Mouse (Mus musculus) ES-Bruce4 (cell line): ENCODE results near the gene Iffo1. TPM values are rescaled to one million over a fixed set of nuclear protein-coding genes. Genes with fewer than 3 reads are reported as not detected.

Experiments
- H3K27ac ChIP-seq: 2 replicates; pipeline ENCODE4 v1.5.1; 2012; ENCODE audit warnings: low read length, inconsistent platforms; ENCODE audit not compliant: insufficient read depth
- H3K27me3 ChIP-seq: 2 replicates; pipeline ENCODE4 v1.6.1; 2012; ENCODE audit warnings: mild to moderate bottlenecking, low read length, inconsistent platforms; ENCODE audit not compliant: control insufficient read depth, poor library complexity, insufficient read depth, severe bottlenecking
- H3K36me3 ChIP-seq: 2 replicates; pipeline ENCODE4 v1.6.1; 2012; ENCODE audit warnings: inconsistent platforms, mild to moderate bottlenecking, low read length, moderate library complexity; ENCODE audit not compliant: control insufficient read depth, poor library complexity, insufficient read depth, severe bottlenecking
- H3K4me1 ChIP-seq: one replicate; pipeline ENCODE4 v1.8.1; 2011; ENCODE audit warnings: low read length; ENCODE audit not compliant: control insufficient read depth, insufficient read depth
- H3K4me3 ChIP-seq: 2 replicates; pipeline ENCODE4 v1.5.1; 2011; ENCODE audit warnings: low read depth, mild to moderate bottlenecking, low read length
- H3K9ac ChIP-seq: 2 replicates; pipeline ENCODE4 v1.6.1; 2012; ENCODE audit warnings: low read depth, mild to moderate bottlenecking, inconsistent platforms; ENCODE audit not compliant: poor library complexity, severe bottlenecking
- H3K9me3 ChIP-seq: replicated peaks from 2 replicates; pipeline ENCODE4 v1.6.1; 2012; ENCODE audit warnings: mild to moderate bottlenecking, low read length, inconsistent platforms; ENCODE audit not compliant: control insufficient read depth, poor library complexity, insufficient read depth, severe bottlenecking
- CTCF ChIP-seq: IDR thresholded peaks from one replicate; pipeline ENCODE4 v1.8.1; 2011; ENCODE audit warnings: low read depth, low read length
- EP300 ChIP-seq: IDR thresholded peaks from 2 replicates; pipeline ENCODE4 v1.6.1; 2011; ENCODE audit warnings: low read depth, low read length; ENCODE audit not compliant: insufficient read depth
- POLR2A ChIP-seq: IDR thresholded peaks from one replicate; pipeline ENCODE4 v1.8.1; 2011; ENCODE audit warnings: low read length; ENCODE audit not compliant: insufficient read depth
- polyA plus RNA-seq: library from polyadenylated mRNA; stranded (reverse); fragments of >200 nt; gene quantifications from 2 replicates; pipeline ENCODE4 v1.2.4, GENCODE M21; 2011; ENCODE audit warnings: low read depth; ENCODE audit not compliant: missing spikeins, insufficient read depth, insufficient read length

Gene Iffo1
- polyA plus RNA-seq, 1 experiment = 8.3 TPM

- H3K9me3 ChIP-seq = no peaks in the 10 kb centered on the region
- 0 out of 2 replicates have a peak overlapping the region, but pooled peaks have one; percentile 22 for H3K27ac ChIP-seq
- H3K9ac ChIP-seq = peak overlapping the region; percentile 84
- H3K4me1 ChIP-seq = peaks cover 1% of the 10 kb centered on the region
- peaks cover 47% of the 10 kb centered on the region for H3K36me3 ChIP-seq
- TF ChIP-seq POLR2A (no peak), EP300 (no peak), CTCF (no peak)
- no peaks in the 10 kb centered on the region for H3K27me3 ChIP-seq
- peak overlapping the region; percentile 94 for H3K4me3 ChIP-seq
These were observed 12.6 kb upstream of the Iffo1 start for GRCm38 (mm10) chr6:125132470-125132869.

DNA sequence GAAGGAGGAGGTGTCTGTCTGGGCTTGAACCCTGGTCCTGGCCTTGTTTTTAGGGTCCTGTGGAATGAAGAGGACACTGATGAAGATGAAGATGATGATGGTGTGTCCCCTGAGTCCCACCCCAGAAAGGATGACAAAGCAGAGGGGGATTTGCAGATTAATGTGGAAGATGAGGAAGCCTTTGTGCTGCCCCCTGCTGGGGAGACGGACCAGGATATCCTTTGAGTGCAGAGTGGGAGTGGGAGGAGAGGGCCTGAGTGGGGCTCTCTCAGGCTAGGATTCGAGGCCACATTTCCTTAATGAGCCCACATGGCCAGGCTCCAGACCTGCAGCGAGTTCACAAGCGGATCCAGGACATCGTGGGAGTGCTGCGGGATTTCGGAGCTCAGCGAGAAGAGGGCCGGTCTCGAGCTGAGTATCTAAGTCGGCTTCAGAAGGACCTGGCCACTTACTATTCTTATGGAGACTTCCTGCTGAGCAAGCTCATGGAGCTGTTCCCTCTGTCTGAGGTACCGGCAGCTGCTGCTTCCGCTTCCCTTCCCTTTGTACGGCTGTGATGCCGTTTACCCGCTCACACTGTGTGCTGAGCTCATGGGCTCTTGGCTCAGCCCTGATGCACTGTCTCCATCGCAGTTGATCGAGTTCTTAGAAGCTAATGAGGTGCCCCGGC is 7.9 kb upstream of the Iffo1 start:
- H3K27ac ChIP-seq = no peak overlapping the region
- no peaks in the 10 kb centered on the region for H3K9me3 ChIP-seq
- H3K4me1 ChIP-seq = peaks cover 1% of the 10 kb centered on the region
- TF ChIP-seq CTCF = peak; percentile 58
- TF ChIP-seq POLR2A = no peak
- TF ChIP-seq EP300 = no peak
- H3K9ac ChIP-seq = no peak overlapping the region
- H3K27me3 ChIP-seq = no peaks in the 10 kb centered on the region
- H3K36me3 ChIP-seq = peaks cover 84% of the 10 kb centered on the region
- H3K4me3 ChIP-seq = no peak overlapping the region

GRCm38 (mm10) chr6:125139747-125140146 is 5.3 kb upstream of the Iffo1 start:
- no peaks in the 10 kb centered on the region for H3K4me1 ChIP-seq
- H3K36me3 ChIP-seq = peaks cover 74% of the 10 kb centered on the region
- no peaks in the 10 kb centered on the region for H3K27me3 ChIP-seq
- TF ChIP-seq POLR2A (no peak), EP300 (no peak), CTCF (no peak)
- H3K9ac ChIP-seq = no peak overlapping the region
- H3K4me3 ChIP-seq = no peak overlapping the region
- no peaks in the 10 kb centered on the region for H3K9me3 ChIP-seq
- H3K27ac ChIP-seq = no peak overlapping the region

DNA sequence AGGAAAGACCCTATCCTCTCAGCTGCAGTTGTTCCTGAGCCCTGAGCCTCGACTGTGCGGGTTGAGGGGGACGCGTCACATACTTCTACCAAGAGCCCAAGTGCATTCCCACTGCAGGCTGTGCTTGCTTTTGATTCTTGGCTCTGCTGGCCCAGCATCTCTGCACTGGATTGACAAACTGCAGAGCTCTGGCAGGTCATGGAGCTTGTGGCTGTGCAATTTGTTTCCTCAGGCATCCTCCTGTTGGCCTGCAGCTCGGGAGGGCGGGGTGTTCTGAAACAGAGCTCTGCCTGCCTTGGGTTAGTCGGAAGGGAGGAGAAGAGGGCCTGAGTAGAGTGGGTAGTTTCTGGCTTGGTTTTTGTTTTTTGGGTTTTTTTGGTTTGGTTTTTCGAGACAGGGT is 2.6 kb upstream of the Iffo1 start:
- H3K27me3 ChIP-seq = no peaks in the 10 kb centered on the region
- H3K27ac ChIP-seq = no peak overlapping the region
- no peak overlapping the region for H3K4me3 ChIP-seq
- no peak overlapping the region for H3K9ac ChIP-seq
- no peak for TF ChIP-seq EP300
- no peak for TF ChIP-seq CTCF
- TF ChIP-seq POLR2A = no peak
- H3K4me1 ChIP-seq = no peaks in the 10 kb centered on the region
- H3K36me3 ChIP-seq = peaks cover 50% of the 10 kb centered on the region
- H3K9me3 ChIP-seq = no peaks in the 10 kb centered on the region

DNA sequence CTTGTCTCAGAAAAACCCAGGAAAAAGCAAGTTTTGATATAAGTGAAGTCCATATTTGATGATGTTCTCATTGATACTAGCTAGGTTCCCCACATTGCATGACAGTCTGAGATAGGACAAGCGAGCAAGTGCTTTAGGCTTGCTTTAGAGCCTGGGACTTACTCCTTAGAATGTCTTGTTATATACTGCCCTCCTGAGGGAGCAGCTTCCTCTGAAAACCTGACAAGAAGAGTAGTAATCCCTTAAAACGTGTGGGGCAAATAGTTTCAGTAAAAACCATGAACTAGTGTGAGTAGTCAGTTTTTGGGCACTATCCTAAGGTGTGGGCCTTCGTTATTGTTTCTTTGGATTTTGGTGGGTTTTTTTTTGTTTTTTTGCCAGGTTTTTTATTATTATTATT is 1.9 kb upstream of the Iffo1 start:
- Histone ChIP-seq H3K4me1 (no peaks in the 10 kb centered on the region), H3K4me3 (no peak overlapping the region), H3K9ac (no peak overlapping the region), H3K36me3 (peaks cover 46% of the 10 kb centered on the region), H3K27ac (no peak overlapping the region), H3K9me3 (no peaks in the 10 kb centered on the region), H3K27me3 (no peaks in the 10 kb centered on the region)
- TF ChIP-seq POLR2A (no peak), EP300 (no peak), CTCF (no peak)

DNA sequence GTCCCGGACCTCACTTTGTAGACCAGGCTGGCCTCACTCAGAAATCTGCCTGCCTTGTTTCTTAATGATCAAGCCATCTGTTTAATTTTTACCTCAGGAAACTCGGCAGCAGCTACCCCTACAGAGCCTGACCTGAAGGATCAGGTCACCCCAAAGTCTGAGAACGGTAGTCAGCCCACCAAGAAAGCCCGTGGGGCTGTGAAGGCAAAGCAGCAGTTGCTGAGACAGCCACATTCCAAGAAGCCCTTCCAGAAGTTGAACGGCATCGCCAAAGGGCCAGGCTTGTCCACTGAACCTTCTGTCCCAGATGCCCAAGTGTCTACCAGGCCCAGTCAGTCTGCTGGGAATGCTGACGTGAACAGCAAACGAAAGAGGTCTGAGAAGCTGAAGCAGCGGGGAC is 1.1 kb upstream of the Iffo1 start:
- no peak overlapping the region for H3K9ac ChIP-seq
- H3K27ac ChIP-seq = no peak overlapping the region; the same call in 1 of the 2 replicates
- H3K4me3 ChIP-seq = no peak overlapping the region

More for the DNA sequence above, 1.1 kb upstream of the Iffo1 start:
- Histone ChIP-seq H3K9me3 (no peaks in the 10 kb centered on the region), H3K36me3 (peaks cover 39% of the 10 kb centered on the region), H3K27me3 (no peaks in the 10 kb centered on the region), H3K4me1 (no peaks in the 10 kb centered on the region)
- TF ChIP-seq POLR2A (no peak), EP300 (no peak), CTCF (no peak)
